Mouse (Mus musculus) CH12.LX (cell line): ENCODE measurements around the gene Klhl29. TPM values are rescaled to one million over a fixed set of nuclear protein-coding genes. Genes with fewer than 3 reads are reported as not detected.

Experiments
- DNase-seq: peaks from one replicate; pipeline ENCODE4 v3.0.0-alpha.2; 2013; ENCODE audit errors: extremely low read depth
- H3K27ac ChIP-seq: 2 replicates; pipeline ENCODE4 v1.5.1; 2012; ENCODE audit warnings: low read depth, mild to moderate bottlenecking, control low read depth, moderate library complexity; ENCODE audit not compliant: insufficient read depth
- H3K27me3 ChIP-seq: replicated peaks from 2 replicates; pipeline ENCODE3; 2012; ENCODE audit warnings: inconsistent platforms
- H3K36me3 ChIP-seq, 2 experiments: replicated peaks in 1 of 2; 2 replicates each; pipeline versions ENCODE3 to v1.6.1; 2012; ENCODE audit warnings: inconsistent platforms in 1 of 2, low read length in 1 of 2, mild to moderate bottlenecking in 1 of 2, mixed read lengths in 1 of 2, moderate library complexity in 1 of 2; ENCODE audit not compliant: control insufficient read depth in 1 of 2, insufficient read depth in 1 of 2
- H3K4me1 ChIP-seq, 2 experiments: 2 replicates each; pipeline ENCODE4 v1.6.1; 2012; ENCODE audit warnings: inconsistent platforms in 1 of 2, moderate library complexity in 1 of 2; ENCODE audit not compliant: insufficient read depth in 2 of 2, control insufficient read depth in 1 of 2
- H3K4me2 ChIP-seq: 2 replicates; pipeline ENCODE4 v1.6.1; 2012; ENCODE audit warnings: low read depth, mild to moderate bottlenecking, control low read depth; ENCODE audit not compliant: poor library complexity, insufficient read depth, severe bottlenecking
- H3K4me3 ChIP-seq, 3 experiments: fragments of 150-350 bp in 1 of 3; sonication (generic) in 1 of 3; replicated peaks in 1 of 3; 2 replicates each; pipeline versions ENCODE3 to v1.5.1; 2011 to 2012; ENCODE audit warnings: low read depth in 2 of 3, low read length in 2 of 3, mild to moderate bottlenecking in 2 of 3, moderate library complexity in 2 of 3, control low read depth in 1 of 3, improper control_type of control experiment in 1 of 3, inconsistent platforms in 1 of 3, mixed read lengths in 1 of 3; ENCODE audit not compliant: poor library complexity in 1 of 3
- H3K79me2 ChIP-seq: replicated peaks from 2 replicates; pipeline ENCODE4 v1.6.1; 2012; ENCODE audit warnings: mild to moderate bottlenecking, moderate library complexity; ENCODE audit not compliant: control insufficient read depth, poor library complexity, insufficient read depth, severe bottlenecking; ENCODE audit errors: extremely low read depth
- H3K9ac ChIP-seq: 2 replicates; pipeline ENCODE4 v1.6.1; 2012; ENCODE audit warnings: low read depth, mild to moderate bottlenecking, control low read depth, moderate library complexity; ENCODE audit not compliant: insufficient read depth
- H3K9me3 ChIP-seq: replicated peaks from 2 replicates; pipeline ENCODE3; 2012; ENCODE audit warnings: low read length, inconsistent platforms, mixed read lengths
- BHLHE40 ChIP-seq: IDR thresholded peaks from 2 replicates; pipeline ENCODE4 v1.6.1; 2011; ENCODE audit warnings: mild to moderate bottlenecking, low read depth, low read length, improper control_type of control experiment
- CHD1 ChIP-seq: IDR thresholded peaks from 2 replicates; pipeline ENCODE4 v1.6.1; 2012; ENCODE audit warnings: low read depth, low read length, improper control_type of control experiment, inconsistent platforms
- CTCF ChIP-seq, 2 experiments: IDR thresholded peaks in 1 of 2; conservative IDR thresholded peaks in 1 of 2; 2 replicates each; pipeline ENCODE4 v1.5.1; 2011 to 2012; ENCODE audit warnings: low read depth in 2 of 2, low read length in 2 of 2, improper control_type of control experiment in 1 of 2, inconsistent platforms in 1 of 2, mild to moderate bottlenecking in 1 of 2, moderate library complexity in 1 of 2
- ELF1 ChIP-seq: IDR thresholded peaks from 2 replicates; pipeline ENCODE4 v1.6.1; 2014; ENCODE audit warnings: low read depth, mild to moderate bottlenecking, inconsistent platforms, low read length, improper control_type of control experiment
- ETS1 ChIP-seq: conservative IDR thresholded peaks from 2 replicates; pipeline ENCODE4 v1.6.1; 2012; ENCODE audit warnings: low read depth, mild to moderate bottlenecking, inconsistent platforms, low read length, improper control_type of control experiment, moderate library complexity
- HCFC1 ChIP-seq: IDR thresholded peaks from 2 replicates; pipeline ENCODE4 v1.6.1; 2012; ENCODE audit warnings: low read depth, mild to moderate bottlenecking, inconsistent platforms, low read length, improper control_type of control experiment
- JUND ChIP-seq: conservative IDR thresholded peaks from 2 replicates; pipeline ENCODE4 v1.6.1; 2011; ENCODE audit warnings: low read depth, low read length, improper control_type of control experiment
- KAT2A ChIP-seq: IDR thresholded peaks from 2 replicates; pipeline ENCODE4 v1.6.1; 2012; ENCODE audit warnings: low read length, improper control_type of control experiment, inconsistent platforms; ENCODE audit not compliant: insufficient replicate concordance
- MEF2A ChIP-seq: IDR thresholded peaks from 2 replicates; pipeline ENCODE4 v1.6.1; 2014; ENCODE audit warnings: low read depth, mild to moderate bottlenecking, inconsistent platforms, low read length, improper control_type of control experiment, borderline replicate concordance
- MYC ChIP-seq: IDR thresholded peaks from 2 replicates; pipeline ENCODE4 v1.6.1; 2011; ENCODE audit warnings: low read depth, mild to moderate bottlenecking, improper control_type of control experiment, low read length
- NELFE ChIP-seq: IDR thresholded peaks from 2 replicates; pipeline ENCODE4 v1.6.1; 2011; ENCODE audit warnings: low read depth, low read length, improper control_type of control experiment
- NRF1 ChIP-seq: IDR thresholded peaks from 2 replicates; pipeline ENCODE4 v1.6.1; 2014; ENCODE audit warnings: low read depth, mild to moderate bottlenecking, inconsistent platforms, low read length, improper control_type of control experiment, moderate library complexity
- RCOR1 ChIP-seq: conservative IDR thresholded peaks from 2 replicates; pipeline ENCODE4 v1.6.1; 2012; ENCODE audit warnings: low read depth, mild to moderate bottlenecking, inconsistent platforms, low read length, improper control_type of control experiment
- SMC3 ChIP-seq: IDR thresholded peaks from 2 replicates; pipeline ENCODE4 v1.6.1; 2011; ENCODE audit warnings: low read depth, low read length, improper control_type of control experiment
- UBTF ChIP-seq: IDR thresholded peaks from 2 replicates; pipeline ENCODE4 v1.6.1; 2012; ENCODE audit warnings: low read depth, mild to moderate bottlenecking, inconsistent platforms, low read length, improper control_type of control experiment, moderate library complexity
- ZKSCAN1 ChIP-seq: IDR thresholded peaks from 2 replicates; pipeline ENCODE4 v1.6.1; 2012; ENCODE audit warnings: low read depth, inconsistent platforms, low read length, improper control_type of control experiment, borderline replicate concordance
- ZMIZ1 ChIP-seq: IDR thresholded peaks from 2 replicates; pipeline ENCODE4 v1.6.1; 2012; ENCODE audit warnings: low read depth, mild to moderate bottlenecking, inconsistent platforms, low read length, improper control_type of control experiment
- dilution Hi-C: fragments of 300-500 bp; cut with MboI; formaldehyde crosslinking; loops from 2 replicates; pipeline ENCODE4 v1.14.3; 2020; ENCODE audit warnings: low sequenced_read_pairs; ENCODE audit not compliant: extremely low pct_unique_long_range_greater_than_20kb, extremely low pct_ligation_motif_present
- in situ Hi-C: fragments of 300-500 bp; cut with MboI; formaldehyde crosslinking; loops from 3 replicates; pipeline ENCODE4 v1.14.3; 2019; ENCODE audit warnings: low sequenced_read_pairs, low pct_ligation_motif_present, low pct_unique_long_range_greater_than_20kb, mixed read lengths
- polyA plus RNA-seq: library from polyadenylated mRNA; unstranded; fragments of >175 nt; gene quantifications from 2 replicates; pipeline ENCODE4 v1.2.1, GENCODE M21; 2012; ENCODE audit warnings: low read depth; ENCODE audit not compliant: insufficient read length
- total RNA-seq, 2 experiments: library from RNA; depleted of rRNA; stranded (reverse); fragments of 300-350 nt in 1 of 2; fragments of >200 nt in 1 of 2; gene quantifications; 2 replicates each; pipeline ENCODE4 v1.2.3; 2012 to 2014

The Klhl29 gene
- total and polyA plus RNA-seq, 3 experiments = 0.04 TPM; not detected in 2

GRCm38 (mm10) chr12:5120249-5120648 is 255.2 kb downstream of the Klhl29 start:
- Histone ChIP-seq H3K27me3 (no peaks in the 10 kb centered on the region), H3K4me1 (peaks cover 0 to 15% of the 10 kb centered on the region in 2 experiments; a peak in 2 of 4 replicates), H3K9me3 (no peaks in the 10 kb centered on the region), H3K9ac (no peak overlapping the region), H3K4me3 (no peak overlapping the region), H3K36me3 (no peaks in the 10 kb centered on the region), H3K4me2 (no peak overlapping the region), H3K27ac (no peak overlapping the region), H3K79me2 (no peaks in the 10 kb centered on the region)
- no peak for DNase-seq
- in situ Hi-C loops = no loop called here
- dilution Hi-C loops = no loop called here
- TF ChIP-seq CTCF (conservative IDR thresholded peaks at IDR 0.05 in 1 of 2, IDR thresholded peaks at IDR 0.05 in 1 of 2; ENCODE audit: low read depth in 2 of 2, low read length in 2 of 2) (no peak), JUND (no peak), NELFE (no peak), CHD1 (no peak), MEF2A (no peak), ETS1 (no peak), UBTF (no peak), ZMIZ1 (no peak), KAT2A (no peak), ELF1 (no peak), RCOR1 (no peak), MYC (no peak), SMC3 (no peak), ZKSCAN1 (no peak), HCFC1 (no peak)

- Histone ChIP-seq H3K9ac (no peak overlapping the region), H3K36me3 (no peaks in the 10 kb centered on the region), H3K9me3 (no peaks in the 10 kb centered on the region), H3K27me3 (no peaks in the 10 kb centered on the region), H3K4me2 (no peak overlapping the region), H3K79me2 (no peaks in the 10 kb centered on the region), H3K27ac (no peak overlapping the region), H3K4me1 (peaks cover 0 to 15% of the 10 kb centered on the region in 2 experiments; a peak in 2 of 4 replicates), H3K4me3 (no peak overlapping the region)
- in situ Hi-C loops = no loop called here
- DNase-seq = no peak
- dilution Hi-C loops = no loop called here
- TF ChIP-seq NRF1 (peak; percentile 55), BHLHE40 (peak; percentile 20; the same call in 1 of the 2 replicates), KAT2A (no peak), ZKSCAN1 (no peak)
These were observed 255.8 kb downstream of the Klhl29 start for GRCm38 (mm10) chr12:5119726-5120125.
